Mouse (Mus musculus) G1E (cell line): ENCODE measurements around the gene Rpap3. TPM values are rescaled to one million over a fixed set of nuclear protein-coding genes. Genes with fewer than 3 reads are reported as not detected.

Source experiments
- ATAC-seq: 2 replicates; pipeline ENCODE4 v1.8.0; 2016; ENCODE audit warnings: mild to moderate bottlenecking; ENCODE audit not compliant: insufficient number of reproducible peaks, poor library complexity, low FRiP score, severe bottlenecking; ENCODE audit errors: extremely low read depth
- DNase-seq: peaks from one replicate; pipeline ENCODE4 v3.0.0; 2012; ENCODE audit warnings: low spot score
- H3K27me3 ChIP-seq: 2 replicates; pipeline ENCODE4 v1.6.1; 2012; ENCODE audit warnings: mild to moderate bottlenecking, low read length, inconsistent platforms; ENCODE audit not compliant: insufficient read depth
- H3K36me3 ChIP-seq: replicated peaks from 2 replicates; pipeline ENCODE3; 2012; ENCODE audit warnings: mild to moderate bottlenecking, inconsistent platforms
- H3K4me1 ChIP-seq: 2 replicates; pipeline ENCODE4 v1.6.1; 2012; ENCODE audit warnings: low read depth, low read length, inconsistent platforms, mixed read lengths; ENCODE audit not compliant: insufficient read depth
- H3K4me3 ChIP-seq: 2 replicates; pipeline ENCODE4 v1.5.1; 2012; ENCODE audit warnings: low read depth, mild to moderate bottlenecking, inconsistent platforms, low read length, moderate library complexity, mixed read lengths
- H3K9me3 ChIP-seq: replicated peaks from 2 replicates; pipeline ENCODE4 v1.6.1; 2012; ENCODE audit warnings: inconsistent platforms
- CTCF ChIP-seq: IDR thresholded peaks from 2 replicates; pipeline ENCODE4 v1.5.1; 2012; ENCODE audit warnings: low read depth, low read length, inconsistent platforms, mixed read lengths
- GATA1 ChIP-seq: IDR thresholded peaks from 2 replicates; pipeline ENCODE4 v1.6.1; 2012; ENCODE audit warnings: borderline replicate concordance, low read length, inconsistent platforms, mixed read lengths
- GATA2 ChIP-seq: IDR thresholded peaks from 2 replicates; pipeline ENCODE4 v1.6.1; 2012; ENCODE audit warnings: low read depth, low read length, inconsistent platforms, borderline replicate concordance
- POLR2AphosphoS5 ChIP-seq: IDR thresholded peaks from 2 replicates; pipeline ENCODE4 v1.6.1; 2012; ENCODE audit warnings: low read depth, low read length, inconsistent platforms; ENCODE audit not compliant: insufficient replicate concordance
- TAL1 ChIP-seq: conservative IDR thresholded peaks from 2 replicates; pipeline ENCODE4 v1.6.1; 2012; ENCODE audit warnings: low read depth, low read length, inconsistent platforms, mixed read lengths
- polyA plus RNA-seq: library from polyadenylated mRNA; stranded (reverse); fragments of >175 nt; gene quantifications from 2 replicates; pipeline ENCODE4 v1.2.3, GENCODE M21; 2012
- total RNA-seq, 2 experiments: library from RNA; stranded (forward) in 1 of 2; stranded (reverse) in 1 of 2; fragments of 200-1000 nt in 1 of 2; fragments of >200 nt in 1 of 2; fragmentation: Nextera tagmentation in 1 of 2; gene quantifications; 2 replicates each; pipeline ENCODE4 v1.2.3; 2014 to 2017

Gene Rpap3
- total and polyA plus RNA-seq, 3 experiments = 19.8 to 37.8 (median 21.6) TPM

- Histone ChIP-seq H3K36me3 (no peaks in the 10 kb centered on the region), H3K4me1 (no peaks in the 10 kb centered on the region), H3K27me3 (peaks cover 45% of the 10 kb centered on the region), H3K9me3 (0 out of 2 replicates have a peak, but pooled peaks cover 2% of the 10 kb centered on the region), H3K4me3 (no peak overlapping the region)
- ATAC-seq = no peak
- no peak for DNase-seq
- no peak for TF ChIP-seq GATA1
- TF ChIP-seq TAL1 = no peak
- TF ChIP-seq POLR2AphosphoS5 = no peak
- TF ChIP-seq GATA2 = no peak
- no peak for TF ChIP-seq CTCF
Measured at GRCm38 (mm10) chr15:97728804-97729203, 23.2 kb upstream of the Rpap3 start.

- Histone ChIP-seq H3K4me3 (no peak overlapping the region), H3K36me3 (no peaks in the 10 kb centered on the region), H3K4me1 (no peaks in the 10 kb centered on the region), H3K27me3 (peaks cover 48% of the 10 kb centered on the region), H3K9me3 (no peaks in the 10 kb centered on the region)
- TF ChIP-seq GATA2 (no peak), CTCF (no peak), GATA1 (no peak), TAL1 (no peak), POLR2AphosphoS5 (no peak)
- DNase-seq = no peak
- no peak for ATAC-seq
Measured at GRCm38 (mm10) chr15:97728394-97728793, 22.8 kb upstream of the Rpap3 start.

GRCm38 (mm10) chr15:97727520-97727919 is 21.9 kb upstream of the Rpap3 start:
- Histone ChIP-seq H3K9me3 (no peaks in the 10 kb centered on the region), H3K36me3 (no peaks in the 10 kb centered on the region), H3K4me1 (no peaks in the 10 kb centered on the region), H3K27me3 (peaks cover 51% of the 10 kb centered on the region), H3K4me3 (no peak overlapping the region)
- no peak for TF ChIP-seq POLR2AphosphoS5
- no peak for TF ChIP-seq TAL1
- TF ChIP-seq GATA2 = no peak
- TF ChIP-seq CTCF = no peak
- no peak for TF ChIP-seq GATA1
- ATAC-seq (no peak), DNase-seq (no peak)

- Histone ChIP-seq H3K4me1 (no peaks in the 10 kb centered on the region), H3K27me3 (peaks cover 51% of the 10 kb centered on the region), H3K4me3 (no peak overlapping the region), H3K9me3 (no peaks in the 10 kb centered on the region), H3K36me3 (no peaks in the 10 kb centered on the region)
- TF ChIP-seq TAL1 (no peak), POLR2AphosphoS5 (no peak), GATA1 (no peak), CTCF (no peak), GATA2 (no peak)
- no peak for ATAC-seq
- no peak for DNase-seq
Measured at GRCm38 (mm10) chr15:97727048-97727447, 21.4 kb upstream of the Rpap3 start.

GRCm38 (mm10) chr15:97726310-97726709 is 20.7 kb upstream of the Rpap3 start:
- H3K4me1 ChIP-seq = no peaks in the 10 kb centered on the region
- H3K4me3 ChIP-seq = no peak overlapping the region
- no peaks in the 10 kb centered on the region for H3K9me3 ChIP-seq
- DNase-seq (no peak), ATAC-seq (no peak)
- TF ChIP-seq GATA2 (no peak), GATA1 (no peak), CTCF (no peak), TAL1 (no peak), POLR2AphosphoS5 (no peak)
- no peaks in the 10 kb centered on the region for H3K36me3 ChIP-seq
- H3K27me3 ChIP-seq = peaks cover 49% of the 10 kb centered on the region

- Histone ChIP-seq H3K36me3 (no peaks in the 10 kb centered on the region), H3K27me3 (peaks cover 53% of the 10 kb centered on the region), H3K4me1 (no peaks in the 10 kb centered on the region), H3K9me3 (no peaks in the 10 kb centered on the region), H3K4me3 (no peak overlapping the region)
- TF ChIP-seq TAL1 (no peak), CTCF (no peak), POLR2AphosphoS5 (no peak), GATA2 (no peak), GATA1 (no peak)
- DNase-seq = no peak
- ATAC-seq = no peak
Measured at GRCm38 (mm10) chr15:97725198-97725785, 19.7 kb upstream of the Rpap3 start.
